Mouse (Mus musculus) cerebellum, adult 11 months (tissue): Measurements from ENCODE around the gene Apoc1.
A peak's percentile ranks its signal among the peaks of the same experiment; 100 is the strongest.

Source experiments
- DNase-seq: peaks from one replicate; pipeline ENCODE4 v3.0.0; 2022

The Apoc1 gene

GRCm38 (mm10) chr7:19682979-19683378 is 9.5 kb downstream of the Apoc1 start:
- no peak for DNase-seq

- no peak for DNase-seq
Observed at GRCm38 (mm10) chr7:19681202-19681694, 11.2 kb downstream of the Apoc1 start, which contains the start of the genes Gm44805 and Apoc4. Gene Gm44805, minus strand, starts transcription at chr7:19681423. Gene Apoc4, minus strand, starts transcription at chr7:19681479.

- no peak for DNase-seq
Observed at GRCm38 (mm10) chr7:19680702-19681101, 11.8 kb downstream of the Apoc1 start.

- no peak for DNase-seq
Observed at GRCm38 (mm10) chr7:19678901-19679300, 13.6 kb downstream of the Apoc1 start.

- no peak for DNase-seq
Observed at GRCm38 (mm10) chr7:19677872-19678271, 14.6 kb downstream of the Apoc1 start, which contains the start of gene Apoc2. Gene Apoc2, minus strand, starts transcription at chr7:19677941.

- no peak for DNase-seq
Observed at GRCm38 (mm10) chr7:19676662-19677061, 15.8 kb downstream of the Apoc1 start.

- DNase-seq: no peak
Observed at GRCm38 (mm10) chr7:19675824-19676223, 16.6 kb downstream of the Apoc1 start.

GRCm38 (mm10) chr7:19673083-19673699 is 19.3 kb downstream of the Apoc1 start:
- no peak for DNase-seq

- DNase-seq: no peak
Observed at GRCm38 (mm10) chr7:19671511-19671910, 20.9 kb downstream of the Apoc1 start.

GRCm38 (mm10) chr7:19668947-19669721 is 23.3 kb downstream of the Apoc1 start:
- peak; percentile 91 for DNase-seq

- DNase-seq: no peak
Observed at GRCm38 (mm10) chr7:19667434-19667833, 25.0 kb downstream of the Apoc1 start.

- no peak for DNase-seq
Observed at GRCm38 (mm10) chr7:19666750-19667149, 25.7 kb downstream of the Apoc1 start.

GRCm38 (mm10) chr7:19664955-19665841 is 27.3 kb downstream of the Apoc1 start, which contains the start of gene Clptm1:
Gene Clptm1, minus strand, starts transcription at chr7:19665033.
- DNase-seq: peak; percentile 96

GRCm38 (mm10) chr7:19664455-19664954 is 28.0 kb downstream of the Apoc1 start:
- no peak for DNase-seq

GRCm38 (mm10) chr7:19663940-19664339 is 28.5 kb downstream of the Apoc1 start:
- DNase-seq: peak; percentile 34

- no peak for DNase-seq
Observed at GRCm38 (mm10) chr7:19652614-19653013, 39.8 kb downstream of the Apoc1 start.

GRCm38 (mm10) chr7:19651063-19651786 is 41.2 kb downstream of the Apoc1 start:
- no peak for DNase-seq

GRCm38 (mm10) chr7:19641223-19641622 is 51.2 kb downstream of the Apoc1 start:
- DNase-seq: no peak
